Mouse (Mus musculus) T-helper 1 cell (primary cell): ENCODE data around the gene Lhcgr.

Source experiments
- in situ Hi-C: fragments of 300-600 bp; cut with MboI, MseI; formaldehyde crosslinking; loops from one replicate; pipeline ENCODE4 v1.15.1; 2025; ENCODE audit warnings: high pct_unique_total_duplicates

Gene Lhcgr

DNA sequence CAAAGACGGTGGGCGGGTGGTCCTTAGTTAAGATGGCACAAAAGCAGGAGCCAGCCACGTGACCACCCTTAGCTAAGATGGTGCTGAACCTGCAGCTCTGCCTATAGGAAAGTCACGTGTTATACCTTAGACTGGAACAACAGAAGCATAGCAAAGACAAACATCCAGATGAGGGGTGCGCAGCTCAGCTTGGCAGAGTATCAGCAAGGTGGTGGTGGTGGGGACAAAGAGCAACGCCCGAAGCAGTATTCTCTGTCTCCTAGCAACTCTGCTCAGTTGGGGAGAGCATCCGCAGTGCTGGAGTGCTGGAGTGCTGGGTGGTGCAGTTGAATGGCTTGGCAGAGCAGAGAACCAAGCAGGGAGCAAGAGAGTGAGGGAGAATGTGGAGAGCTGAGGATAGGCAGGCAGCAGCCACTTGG, 85.5 kb downstream of the Lhcgr start:
- in situ Hi-C loops, result loop anchor here (10.0 kb wide), 1 partner anchor 669 kb away; no protein-coding TSS in a partner anchor

- in situ Hi-C loops, result loop anchor here (10.0 kb wide), 1 partner anchor 672 kb away; no protein-coding TSS in a partner anchor
Measured at GRCm38 (mm10) chr17:88703112-88703511, 88.7 kb downstream of the Lhcgr start.

DNA sequence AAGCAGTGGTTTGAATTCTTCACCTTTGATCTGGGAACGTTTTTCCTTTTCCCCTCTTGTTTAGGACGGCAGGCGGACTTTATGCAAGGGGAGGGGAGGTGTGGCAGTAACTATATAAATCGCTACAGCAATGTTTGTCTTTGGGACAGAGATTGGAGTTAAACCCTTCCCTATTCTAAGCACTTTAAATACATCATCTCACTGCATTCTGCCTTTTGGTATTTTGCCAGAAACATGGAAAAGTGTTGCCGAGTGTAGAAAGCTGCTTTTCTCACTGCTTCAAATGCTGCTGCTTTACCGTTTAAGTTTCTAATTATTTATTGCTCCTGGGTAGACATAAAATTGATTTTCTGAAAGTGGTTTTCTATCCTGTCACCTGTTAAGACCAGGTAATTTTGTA, 89.4 kb downstream of the Lhcgr start:
- in situ Hi-C loops, result loop anchor here (10.0 kb wide), 1 partner anchor 672 kb away; no protein-coding TSS in a partner anchor

DNA sequence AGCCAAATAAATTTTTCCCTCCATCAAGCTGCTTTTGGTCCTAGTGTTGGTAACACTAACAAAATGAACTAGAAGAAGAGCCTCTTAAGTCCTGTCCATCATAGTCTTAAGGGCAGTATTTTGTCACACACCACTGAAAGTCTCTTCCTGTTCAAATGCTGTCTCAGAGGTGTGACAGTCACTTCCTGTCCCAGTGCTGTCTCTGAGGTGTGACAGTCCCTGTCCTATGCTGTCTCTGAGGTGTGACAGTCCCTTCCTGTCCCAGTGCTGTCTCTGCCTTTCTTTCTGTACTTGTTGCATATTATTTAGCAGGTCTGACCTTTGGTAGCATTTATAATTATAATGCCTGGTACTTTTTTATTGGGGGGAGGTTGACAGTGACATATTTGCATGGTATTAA, 90.9 kb downstream of the Lhcgr start:
- in situ Hi-C loops, result loop anchor here (10.0 kb wide), 1 partner anchor 674 kb away; no protein-coding TSS in a partner anchor

- in situ Hi-C loops, result no loop called here
Measured at GRCm38 (mm10) chr17:88696656-88697333, 95.0 kb downstream of the Lhcgr start.

DNA sequence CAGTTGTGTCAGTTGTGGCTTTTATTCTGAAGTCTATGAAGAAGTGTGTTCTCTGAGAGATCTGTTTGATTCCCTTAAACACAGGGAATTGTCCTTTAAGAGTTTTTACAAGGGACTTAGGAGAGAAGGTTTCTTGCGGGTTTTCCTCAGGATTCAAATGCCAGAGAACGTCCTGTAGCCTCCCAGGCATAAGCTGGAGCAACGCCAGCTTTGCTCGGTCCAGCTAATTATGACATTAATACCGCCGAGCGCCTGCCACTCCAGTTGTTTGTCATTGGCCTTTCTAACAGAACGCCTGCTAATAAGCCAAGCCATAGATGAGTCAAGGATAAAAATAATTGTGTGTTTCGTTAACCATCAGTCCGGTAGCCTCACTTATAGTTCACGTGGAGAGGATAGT, 103.6 kb downstream of the Lhcgr start:
- in situ Hi-C loops, result no loop called here

- in situ Hi-C loops, result no loop called here
Measured at GRCm38 (mm10) chr17:88675310-88676309, 116.2 kb downstream of the Lhcgr start.

DNA sequence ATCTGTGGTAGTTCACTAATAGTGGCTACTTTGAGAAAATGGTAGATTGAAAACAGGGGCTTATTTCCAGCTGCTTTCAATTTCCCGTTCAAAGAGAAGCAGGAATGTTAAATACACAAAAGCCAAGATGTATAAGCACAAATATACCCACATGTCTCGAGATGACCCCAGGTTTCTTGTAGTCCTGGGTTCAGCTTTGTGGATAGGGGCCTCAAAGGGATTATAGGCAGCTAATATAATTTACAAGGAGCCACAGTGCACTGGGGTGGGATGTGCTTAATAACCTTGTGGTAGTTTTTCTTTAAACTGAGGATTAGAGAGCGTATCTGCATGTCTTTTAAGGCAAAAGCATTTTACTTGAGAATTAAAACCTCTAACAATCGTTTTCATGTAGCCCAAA, 121.0 kb downstream of the Lhcgr start:
- in situ Hi-C loops, result no loop called here

GRCm38 (mm10) chr17:88669921-88670320, 121.9 kb downstream of the Lhcgr start:
- in situ Hi-C loops, result loop anchor here (5.0 kb wide), 1 partner anchor 82 kb away; no protein-coding TSS in a partner anchor

DNA sequence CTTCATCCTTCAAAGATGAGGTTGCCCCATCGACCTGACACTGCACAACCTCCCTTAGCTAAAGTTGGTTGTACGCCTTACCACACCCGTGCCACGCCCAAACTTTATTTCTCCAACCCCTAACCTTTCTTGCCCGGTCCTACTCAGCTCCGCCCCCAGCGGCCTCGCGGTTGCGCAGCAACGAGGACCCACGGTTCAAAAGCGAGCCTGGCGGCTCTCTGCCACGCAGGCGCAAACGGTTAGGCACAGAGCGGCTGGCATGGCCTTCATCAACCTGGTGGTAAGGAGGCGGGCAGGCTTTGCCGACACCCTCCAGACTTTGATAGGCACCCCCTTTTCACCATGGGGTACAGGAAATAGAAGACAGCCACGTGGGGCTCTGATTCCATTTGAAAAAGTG, 123.3 kb downstream of the Lhcgr start, which contains the start of gene Gtf2a1l:
Gene Gtf2a1l (plus strand): TSS at position 209 of the 400 bp plus-strand sequence.
- in situ Hi-C loops, result loop anchor here (5.0 kb wide), 1 partner anchor 84 kb away; no protein-coding TSS in a partner anchor
